Mouse (Mus musculus): ENCODE measurements around the gene Uhrf1bp1l. TPM values are rescaled to one million over a fixed set of nuclear protein-coding genes. Genes with fewer than 3 reads are reported as not detected.

Gene Uhrf1bp1l
- polyA plus RNA-seq, 1 experiment: 27.3 TPM

GRCm38 (mm10) chr10:89823906-89824305 lies 79.1 kb downstream of the Uhrf1bp1l start:
- 38% methylated on average over 2 of the region's 2 CpGs for WGBS
- Histone ChIP-seq H3K4me3 (replicated peaks; ENCODE audit: extremely low read depth, low read depth, low read length) (no peak overlapping the region), H3K4me1 (ENCODE audit: control insufficient read depth, insufficient read depth, low read length) (no peaks in the 10 kb centered on the region)
- TF ChIP-seq CTCF (IDR thresholded peaks at IDR 0.05; ENCODE audit: insufficient read depth, low read length): no peak
- no peak for TF ChIP-seq POLR2A (IDR thresholded peaks at IDR 0.05; ENCODE audit: borderline replicate concordance, extremely low read depth, low read depth, low read length)
- no peak for DNase-seq

- DNase-seq: no peak
- no peak overlapping the region for H3K4me3 ChIP-seq (replicated peaks; ENCODE audit: extremely low read depth, low read depth, low read length)
- TF ChIP-seq CTCF (IDR thresholded peaks at IDR 0.05; ENCODE audit: insufficient read depth, low read length) (no peak), POLR2A (IDR thresholded peaks at IDR 0.05; ENCODE audit: borderline replicate concordance, extremely low read depth, low read depth, low read length) (no peak)
- H3K4me1 ChIP-seq (ENCODE audit: control insufficient read depth, insufficient read depth, low read length): no peaks in the 10 kb centered on the region
- 51% methylated on average over 3 of the region's 3 CpGs for WGBS
These were observed 82.1 kb downstream of the Uhrf1bp1l start for GRCm38 (mm10) chr10:89826896-89827295.

GRCm38 (mm10) chr10:89832334-89832733 lies 87.5 kb downstream of the Uhrf1bp1l start:
- TF ChIP-seq CTCF (IDR thresholded peaks at IDR 0.05; ENCODE audit: insufficient read depth, low read length) (no peak), POLR2A (IDR thresholded peaks at IDR 0.05; ENCODE audit: borderline replicate concordance, extremely low read depth, low read depth, low read length) (no peak)
- no peaks in the 10 kb centered on the region for H3K4me1 ChIP-seq (ENCODE audit: control insufficient read depth, insufficient read depth, low read length)
- WGBS: 58% methylated on average over 4 of the region's 4 CpGs
- H3K4me3 ChIP-seq (replicated peaks; ENCODE audit: extremely low read depth, low read depth, low read length): no peak overlapping the region
- no peak for DNase-seq

- TF ChIP-seq CTCF (IDR thresholded peaks at IDR 0.05; ENCODE audit: insufficient read depth, low read length): no peak
- WGBS: 80% methylated on average over 10 of the region's 10 CpGs
- Histone ChIP-seq H3K4me3 (replicated peaks; ENCODE audit: extremely low read depth, low read depth, low read length) (no peak overlapping the region), H3K4me1 (ENCODE audit: control insufficient read depth, insufficient read depth, low read length) (no peaks in the 10 kb centered on the region)
- no peak for DNase-seq
These were observed 88.4 kb downstream of the Uhrf1bp1l start for GRCm38 (mm10) chr10:89833166-89833565.

GRCm38 (mm10) chr10:89837476-89837875 lies 92.7 kb downstream of the Uhrf1bp1l start:
- WGBS: 33% methylated on average over 3 of the region's 3 CpGs
- TF ChIP-seq POLR2A (IDR thresholded peaks at IDR 0.05; ENCODE audit: borderline replicate concordance, extremely low read depth, low read depth, low read length): no peak
- TF ChIP-seq CTCF (IDR thresholded peaks at IDR 0.05; ENCODE audit: insufficient read depth, low read length): no peak
- no peaks in the 10 kb centered on the region for H3K4me1 ChIP-seq (ENCODE audit: control insufficient read depth, insufficient read depth, low read length)
- DNase-seq: no peak
- H3K4me3 ChIP-seq (replicated peaks; ENCODE audit: extremely low read depth, low read depth, low read length): no peak overlapping the region

GRCm38 (mm10) chr10:89838834-89839233 lies 94.0 kb downstream of the Uhrf1bp1l start:
- Histone ChIP-seq H3K4me1 (ENCODE audit: control insufficient read depth, insufficient read depth, low read length) (no peaks in the 10 kb centered on the region), H3K4me3 (replicated peaks; ENCODE audit: extremely low read depth, low read depth, low read length) (no peak overlapping the region)
- DNase-seq: no peak
- no peak for TF ChIP-seq CTCF (IDR thresholded peaks at IDR 0.05; ENCODE audit: insufficient read depth, low read length)
- TF ChIP-seq POLR2A (IDR thresholded peaks at IDR 0.05; ENCODE audit: borderline replicate concordance, extremely low read depth, low read depth, low read length): no peak
- WGBS: 68% methylated on average over 3 of the region's 3 CpGs

GRCm38 (mm10) chr10:89850951-89851350 lies 106.2 kb downstream of the Uhrf1bp1l start:
- WGBS: 91% methylated on average over 6 of the region's 6 CpGs
- Histone ChIP-seq H3K4me3 (replicated peaks; ENCODE audit: extremely low read depth, low read depth, low read length) (no peak overlapping the region), H3K4me1 (ENCODE audit: control insufficient read depth, insufficient read depth, low read length) (no peaks in the 10 kb centered on the region)
- TF ChIP-seq POLR2A (IDR thresholded peaks at IDR 0.05; ENCODE audit: borderline replicate concordance, extremely low read depth, low read depth, low read length) (no peak), CTCF (IDR thresholded peaks at IDR 0.05; ENCODE audit: insufficient read depth, low read length) (no peak)
- DNase-seq: no peak

- 71% methylated on average over 5 of the region's 5 CpGs for WGBS
- no peaks in the 10 kb centered on the region for H3K4me1 ChIP-seq (ENCODE audit: control insufficient read depth, insufficient read depth, low read length)
- H3K4me3 ChIP-seq (replicated peaks; ENCODE audit: extremely low read depth, low read depth, low read length): no peak overlapping the region
- no peak for DNase-seq
- TF ChIP-seq POLR2A (IDR thresholded peaks at IDR 0.05; ENCODE audit: borderline replicate concordance, extremely low read depth, low read depth, low read length): no peak
- no peak for TF ChIP-seq CTCF (IDR thresholded peaks at IDR 0.05; ENCODE audit: insufficient read depth, low read length)
These were observed 110.6 kb downstream of the Uhrf1bp1l start for GRCm38 (mm10) chr10:89855251-89855875.

GRCm38 (mm10) chr10:89856286-89856685 lies 111.5 kb downstream of the Uhrf1bp1l start:
- TF ChIP-seq POLR2A (IDR thresholded peaks at IDR 0.05; ENCODE audit: borderline replicate concordance, extremely low read depth, low read depth, low read length) (no peak), CTCF (IDR thresholded peaks at IDR 0.05; ENCODE audit: insufficient read depth, low read length) (no peak)
- WGBS: 86% methylated on average over 7 of the region's 7 CpGs
- Histone ChIP-seq H3K4me1 (ENCODE audit: control insufficient read depth, insufficient read depth, low read length) (no peaks in the 10 kb centered on the region), H3K4me3 (replicated peaks; ENCODE audit: extremely low read depth, low read depth, low read length) (no peak overlapping the region)
- no peak for DNase-seq

- 85% methylated on average over 4 of the region's 4 CpGs for WGBS
- TF ChIP-seq POLR2A (IDR thresholded peaks at IDR 0.05; ENCODE audit: borderline replicate concordance, extremely low read depth, low read depth, low read length) (no peak), CTCF (IDR thresholded peaks at IDR 0.05; ENCODE audit: insufficient read depth, low read length) (no peak)
These were observed 123.4 kb downstream of the Uhrf1bp1l start for GRCm38 (mm10) chr10:89868211-89868610.

More at GRCm38 (mm10) chr10:89868211-89868610, 123.4 kb downstream of the Uhrf1bp1l start:
- DNase-seq: no peak
- H3K4me1 ChIP-seq (ENCODE audit: control insufficient read depth, insufficient read depth, low read length): no peaks in the 10 kb centered on the region; the same call in 1 of the 2 replicates
- H3K4me3 ChIP-seq (replicated peaks; ENCODE audit: extremely low read depth, low read depth, low read length): no peak overlapping the region

Measured in lung, adult 2 months (tissue).